Mouse (Mus musculus) telencephalon, adult 2 months (tissue): ENCODE results near the gene Olfr1505.

Source experiments
- DNase-seq: peaks from one replicate; pipeline ENCODE4 v3.0.0-alpha.2; 2011; ENCODE audit warnings: low read depth, low spot score

Gene Olfr1505

DNA sequence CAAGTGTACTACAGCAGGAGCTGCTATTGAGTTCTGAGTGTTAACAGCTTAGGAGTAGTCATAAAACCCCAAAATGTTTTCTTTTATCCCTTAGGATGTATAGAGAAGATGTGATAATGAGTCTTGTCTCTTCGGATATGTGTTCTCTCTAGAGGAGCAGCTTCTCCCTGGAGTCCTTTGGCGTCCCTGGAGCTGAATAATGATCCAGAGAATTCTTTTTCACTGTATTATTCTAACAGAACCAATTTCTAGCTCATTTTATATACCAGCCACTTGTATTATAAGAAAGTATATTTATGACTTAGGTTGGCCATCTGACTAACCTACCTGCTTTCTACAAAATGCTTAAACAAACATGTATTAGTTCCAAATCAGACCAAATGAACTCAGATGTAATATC lies at the start of gene Olfr1505:
TSS of gene Olfr1505 (plus strand) at position 301 of the 400 bp plus-strand sequence.
- no peak for DNase-seq

DNA sequence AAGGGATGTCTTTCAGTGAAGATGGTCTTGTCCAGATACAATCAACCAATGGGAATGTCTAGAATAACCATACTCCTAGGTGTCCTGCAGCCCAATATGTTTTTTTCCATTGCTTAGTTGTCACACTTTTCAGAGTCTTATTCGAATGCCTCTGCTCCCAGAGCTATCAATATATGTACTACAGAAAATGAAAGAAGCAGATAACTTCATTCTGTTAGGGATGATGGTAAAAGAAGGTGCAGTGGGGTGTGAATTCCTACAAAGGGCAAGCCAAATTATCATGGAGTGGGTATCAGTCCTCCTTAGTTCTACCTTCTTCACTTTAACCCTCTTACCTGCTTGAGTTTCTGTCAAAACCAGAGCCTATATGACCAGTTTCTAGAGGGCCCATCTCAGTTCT lies 15.5 kb upstream of the Olfr1505 start, which contains the start of gene Olfr1504:
TSS of gene Olfr1504 (minus strand) at position 101 of the 400 bp plus-strand sequence.
- no peak for DNase-seq
